Mouse (Mus musculus) heart, embryonic 13.5 days (tissue): ENCODE measurements at regions not wholly inside any gene's neighbourhood (a gene's known extent, or its start where the extent isn't known, plus 50 kb on each side); places are given as distances from the start of the nearest gene placed in this dataset.

Experiments
- ATAC-seq: fragments of 200-750 bp; cut with Nextera tagmentation; 2 replicates; pipeline ENCODE4 v1.8.0; 2017; ENCODE audit warnings: moderate TSS enrichment; ENCODE audit not compliant: insufficient number of reproducible peaks, low FRiP score, low TSS enrichment; ENCODE audit errors: extremely low read depth
- H3K27ac ChIP-seq: fragments of 300-500 bp; sonication (generic); replicated peaks from 2 replicates; pipeline ENCODE4 v1.5.1; 2015; ENCODE audit warnings: moderate library complexity, mild to moderate bottlenecking, inconsistent platforms
- H3K27me3 ChIP-seq: fragments of 300-500 bp; sonication (generic); replicated peaks from 2 replicates; pipeline ENCODE4 v1.6.1; 2015; ENCODE audit warnings: mild to moderate bottlenecking, inconsistent platforms
- H3K36me3 ChIP-seq: fragments of 300-500 bp; sonication (generic); 2 replicates; pipeline ENCODE4 v1.6.1; 2015; ENCODE audit warnings: mild to moderate bottlenecking, inconsistent platforms
- H3K4me1 ChIP-seq: fragments of 300-500 bp; sonication (generic); 2 replicates; pipeline ENCODE4 v1.6.1; 2015; ENCODE audit warnings: inconsistent platforms
- H3K4me2 ChIP-seq: fragments of 300-500 bp; sonication (generic); 2 replicates; pipeline ENCODE4 v1.6.1; 2015; ENCODE audit warnings: inconsistent platforms, mild to moderate bottlenecking, moderate library complexity
- H3K4me3 ChIP-seq: fragments of 300-500 bp; sonication (generic); 2 replicates; pipeline ENCODE4 v1.5.1; 2015; ENCODE audit warnings: moderate library complexity, mild to moderate bottlenecking, inconsistent platforms
- H3K9ac ChIP-seq: fragments of 300-500 bp; sonication (generic); 2 replicates; pipeline ENCODE4 v1.6.1; 2015; ENCODE audit warnings: inconsistent platforms, mild to moderate bottlenecking, moderate library complexity
- H3K9me3 ChIP-seq: fragments of 300-500 bp; sonication (generic); 2 replicates; pipeline ENCODE4 v1.6.1; 2016; ENCODE audit warnings: inconsistent platforms
- WGBS: fragments of 180-500 bp; shearing (Covaris S2); methylation state at CpG from one replicate; pipeline ENCODE4 v1.1.7; 2015; ENCODE audit warnings: mixed read lengths; 5-methylcytosine and 5-hydroxymethylcytosine counted together

GRCm38 (mm10) chr3:19747361-19747760, 118.9 kb upstream of the 1700064H15Rik start:
- Histone ChIP-seq H3K9ac (no peak overlapping the region), H3K9me3 (no peaks in the 10 kb centered on the region), H3K36me3 (no peaks in the 10 kb centered on the region), H3K4me1 (no peaks in the 10 kb centered on the region), H3K27me3 (no peaks in the 10 kb centered on the region), H3K4me2 (no peak overlapping the region), H3K27ac (no peak overlapping the region), H3K4me3 (no peak overlapping the region)
- ATAC-seq = no peak
- 74% methylated on average over 4 of the region's 4 CpGs for WGBS

GRCm38 (mm10) chr3:19751946-19752345, 123.5 kb upstream of the 1700064H15Rik start:
- Histone ChIP-seq H3K4me2 (no peak overlapping the region), H3K9ac (no peak overlapping the region), H3K27me3 (no peaks in the 10 kb centered on the region), H3K27ac (no peak overlapping the region), H3K4me3 (no peak overlapping the region), H3K36me3 (no peaks in the 10 kb centered on the region), H3K9me3 (no peaks in the 10 kb centered on the region), H3K4me1 (no peaks in the 10 kb centered on the region)
- 78% methylated on average over 3 of the region's 3 CpGs for WGBS
- no peak for ATAC-seq

- Histone ChIP-seq H3K27ac (no peak overlapping the region), H3K4me1 (no peaks in the 10 kb centered on the region), H3K36me3 (no peaks in the 10 kb centered on the region), H3K27me3 (no peaks in the 10 kb centered on the region), H3K4me2 (no peak overlapping the region), H3K4me3 (no peak overlapping the region), H3K9ac (no peak overlapping the region), H3K9me3 (0 out of 2 replicates have a peak, but pooled peaks cover 2% of the 10 kb centered on the region)
- 79% methylated on average over 1 of the region's 1 CpGs for WGBS
- ATAC-seq = no peak
Measured at GRCm38 (mm10) chr3:19754011-19754410, 125.5 kb upstream of the 1700064H15Rik start.

- Histone ChIP-seq H3K36me3 (no peaks in the 10 kb centered on the region), H3K4me2 (no peak overlapping the region), H3K4me3 (no peak overlapping the region), H3K4me1 (no peaks in the 10 kb centered on the region), H3K9me3 (0 out of 2 replicates have a peak, but pooled peaks cover 5% of the 10 kb centered on the region), H3K27me3 (no peaks in the 10 kb centered on the region), H3K9ac (no peak overlapping the region), H3K27ac (no peak overlapping the region)
- 72% methylated on average over 2 of the region's 2 CpGs for WGBS
- no peak for ATAC-seq
Measured at GRCm38 (mm10) chr3:19754636-19755035, 126.2 kb upstream of the 1700064H15Rik start.

- no peak for ATAC-seq
- Histone ChIP-seq H3K9me3 (0 out of 2 replicates have a peak, but pooled peaks cover 8% of the 10 kb centered on the region), H3K4me3 (no peak overlapping the region), H3K4me2 (no peak overlapping the region), H3K27me3 (no peaks in the 10 kb centered on the region), H3K27ac (no peak overlapping the region), H3K9ac (no peak overlapping the region), H3K4me1 (no peaks in the 10 kb centered on the region), H3K36me3 (no peaks in the 10 kb centered on the region)
- WGBS = 53% methylated on average over 3 of the region's 3 CpGs
Measured at GRCm38 (mm10) chr3:19755136-19755535, 126.7 kb upstream of the 1700064H15Rik start.

GRCm38 (mm10) chr3:19798543-19799106, 158.2 kb upstream of the Cp start:
- WGBS = 71% methylated on average over 1 of the region's 1 CpGs
- Histone ChIP-seq H3K9ac (no peak overlapping the region), H3K4me3 (no peak overlapping the region)

GRCm38 (mm10) chr3:19810034-19810433, 146.8 kb upstream of the Cp start:
- no peak overlapping the region for H3K27ac ChIP-seq
- no peak overlapping the region for H3K9ac ChIP-seq
- 62% methylated on average over 3 of the region's 3 CpGs for WGBS
- no peak for ATAC-seq
- no peak overlapping the region for H3K4me2 ChIP-seq
- no peak overlapping the region for H3K4me3 ChIP-seq
- no peaks in the 10 kb centered on the region for H3K27me3 ChIP-seq
- H3K9me3 ChIP-seq = 0 out of 2 replicates have a peak, but pooled peaks cover 4% of the 10 kb centered on the region
- no peaks in the 10 kb centered on the region for H3K36me3 ChIP-seq
- no peaks in the 10 kb centered on the region for H3K4me1 ChIP-seq

More at GRCm38 (mm10) chr3:19798543-19799106, 158.2 kb upstream of the Cp start:
- Histone ChIP-seq H3K9me3 (peaks cover 6% of the 10 kb centered on the region; the same call in 1 of the 2 replicates), H3K27me3 (no peaks in the 10 kb centered on the region), H3K4me1 (no peaks in the 10 kb centered on the region), H3K4me2 (no peak overlapping the region), H3K27ac (no peak overlapping the region), H3K36me3 (no peaks in the 10 kb centered on the region)
- no peak for ATAC-seq

- Histone ChIP-seq H3K36me3 (no peaks in the 10 kb centered on the region), H3K4me1 (no peaks in the 10 kb centered on the region), H3K9me3 (no peaks in the 10 kb centered on the region), H3K4me2 (no peak overlapping the region), H3K9ac (no peak overlapping the region), H3K4me3 (no peak overlapping the region), H3K27ac (no peak overlapping the region), H3K27me3 (no peaks in the 10 kb centered on the region)
- no peak for ATAC-seq
- WGBS = 68% methylated on average over 1 of the region's 1 CpGs
Measured at GRCm38 (mm10) chr3:19824904-19825303, 131.9 kb upstream of the Cp start.

- Histone ChIP-seq H3K4me2 (no peak overlapping the region), H3K27me3 (no peaks in the 10 kb centered on the region), H3K27ac (no peak overlapping the region), H3K4me3 (no peak overlapping the region), H3K36me3 (no peaks in the 10 kb centered on the region), H3K4me1 (no peaks in the 10 kb centered on the region), H3K9ac (no peak overlapping the region), H3K9me3 (no peaks in the 10 kb centered on the region)
- WGBS = 67% methylated on average over 5 of the region's 5 CpGs
- no peak for ATAC-seq
Measured at GRCm38 (mm10) chr3:19828518-19829246, 128.2 kb upstream of the Cp start.

- no peak overlapping the region for H3K4me3 ChIP-seq
- H3K9ac ChIP-seq = no peak overlapping the region
- H3K27ac ChIP-seq = no peak overlapping the region
- no peaks in the 10 kb centered on the region for H3K36me3 ChIP-seq
- ATAC-seq = no peak
- no peaks in the 10 kb centered on the region for H3K4me1 ChIP-seq
- no peak overlapping the region for H3K4me2 ChIP-seq
- no peaks in the 10 kb centered on the region for H3K9me3 ChIP-seq
- 76% methylated on average over 2 of the region's 2 CpGs for WGBS
- H3K27me3 ChIP-seq = no peaks in the 10 kb centered on the region
Measured at GRCm38 (mm10) chr3:19829752-19830151, 127.1 kb upstream of the Cp start.

GRCm38 (mm10) chr3:19848031-19848735, 108.7 kb upstream of the Cp start:
- H3K4me3 ChIP-seq = no peak overlapping the region
- no peak overlapping the region for H3K9ac ChIP-seq
- H3K27me3 ChIP-seq = no peaks in the 10 kb centered on the region
- no peak overlapping the region for H3K27ac ChIP-seq
- H3K9me3 ChIP-seq = no peaks in the 10 kb centered on the region
- H3K36me3 ChIP-seq = no peaks in the 10 kb centered on the region
- 0 out of 2 replicates have a peak, but pooled peaks cover 2% of the 10 kb centered on the region for H3K4me1 ChIP-seq
- no peak for ATAC-seq
- no peak overlapping the region for H3K4me2 ChIP-seq
- 74% methylated on average over 6 of the region's 6 CpGs for WGBS
